Mouse (Mus musculus): Measurements from ENCODE around the gene Sigmar1. TPM values are rescaled to one million over a fixed set of nuclear protein-coding genes. Genes with fewer than 3 reads are reported as not detected.
A peak's percentile ranks its signal among the peaks of the same experiment; 100 is the strongest.
"Not testable (repeated sequence)": the region's sequence is repeated elsewhere in the genome, so short reads cannot be mapped to it uniquely, and the experiment has no call there.

The Sigmar1 gene
- polyA plus RNA-seq, 1 experiment from 2014 or later = 94.6 TPM

DNA sequence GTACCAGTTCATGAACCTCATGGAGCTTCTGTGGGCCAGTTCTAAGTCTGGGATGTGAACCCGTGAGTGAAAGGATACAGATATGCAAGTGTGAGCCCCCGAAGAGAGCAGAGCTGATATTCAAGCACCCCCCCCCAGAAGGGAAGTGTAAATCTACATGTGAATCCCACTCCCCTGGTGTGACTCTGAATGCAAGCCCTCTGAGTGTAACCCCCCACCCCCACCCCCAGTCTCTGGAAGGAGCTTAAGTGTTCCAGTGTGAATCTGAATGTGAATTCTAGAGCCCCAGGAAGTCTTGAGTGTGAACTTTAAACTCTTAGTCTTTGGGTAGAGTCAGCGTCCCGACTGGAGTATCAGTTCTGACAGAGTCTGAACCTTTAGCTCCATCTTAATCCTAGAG lies 62.4 kb downstream of the Sigmar1 start:
- not testable (repeated sequence) for H3K27me3 ChIP-seq (ENCODE audit: insufficient read depth, low read length); H3K9me3 ChIP-seq (ENCODE audit: low read depth, low read length); H3K4me3 ChIP-seq (ENCODE audit: low read depth, low read length); DNase-seq; H3K4me1 ChIP-seq (ENCODE audit: insufficient read depth); H3K27ac ChIP-seq (ENCODE audit: low read depth); ATAC-seq (ENCODE audit: insufficient read depth); H3K36me3 ChIP-seq (ENCODE audit: insufficient read depth); H3K9ac ChIP-seq
- 21% methylated on average over 4 of the region's 4 CpGs for WGBS
- H3K4me2 ChIP-seq = 0 out of 2 replicates have a peak overlapping the region, but pooled peaks have one; percentile 18

DNA sequence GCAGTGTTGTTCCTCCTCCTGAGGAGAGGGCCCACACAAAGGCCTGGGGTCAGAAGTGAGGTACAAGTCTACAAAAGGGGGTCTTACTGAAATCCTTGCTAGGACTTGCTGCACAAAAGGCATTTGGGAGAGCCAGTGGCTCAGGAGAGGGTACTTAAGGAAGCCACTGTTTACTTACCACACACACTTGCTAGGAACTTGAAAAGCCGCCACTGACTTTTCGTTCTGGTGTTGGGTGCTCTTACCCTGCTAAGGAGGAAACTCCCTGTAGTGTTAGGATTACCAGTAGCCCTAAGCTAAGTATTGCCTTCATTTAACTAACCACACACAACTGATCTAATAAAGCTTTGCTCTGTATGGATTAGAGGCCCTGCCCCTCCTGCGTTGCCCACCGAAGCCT lies 65.9 kb downstream of the Sigmar1 start:
- no CpG with 5 or more reads among the region's 4 CpGs for WGBS
- not testable (repeated sequence) for H3K4me2 ChIP-seq; H3K9ac ChIP-seq; H3K9me3 ChIP-seq (ENCODE audit: low read depth, low read length); H3K4me3 ChIP-seq (ENCODE audit: low read depth, low read length); H3K27me3 ChIP-seq (ENCODE audit: insufficient read depth, low read length); DNase-seq; H3K4me1 ChIP-seq (ENCODE audit: insufficient read depth); H3K27ac ChIP-seq (ENCODE audit: low read depth); H3K36me3 ChIP-seq (ENCODE audit: insufficient read depth)
- ATAC-seq (ENCODE audit: insufficient read depth) = peak; percentile 33; the same call in 1 of the 2 replicates

DNA sequence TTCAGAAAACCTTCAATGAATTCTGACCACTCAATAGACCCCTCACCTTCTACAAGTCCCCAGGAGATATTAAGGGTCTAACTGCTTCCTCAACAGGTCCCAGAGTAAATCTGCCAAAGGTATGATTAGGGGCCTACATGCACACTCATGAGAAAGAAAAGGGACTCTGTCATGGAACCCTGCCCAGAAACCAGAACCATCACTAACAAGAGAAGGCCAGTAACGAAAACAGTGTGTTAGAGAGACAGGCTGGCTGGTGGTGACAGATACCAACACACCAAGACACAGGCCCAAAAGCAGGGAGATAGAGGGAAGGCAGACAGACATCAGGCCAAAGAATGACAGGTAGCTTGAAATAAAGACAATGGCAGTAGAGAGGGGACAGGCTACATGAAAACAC lies 67.4 kb downstream of the Sigmar1 start:
- 44% methylated on average over 1 of the region's 1 CpGs for WGBS
- peak overlapping the region; percentile 36; the same call in 1 of the 2 replicates for H3K27ac ChIP-seq (ENCODE audit: low read depth)

More for the DNA sequence above, 67.4 kb downstream of the Sigmar1 start:
- H3K9ac ChIP-seq; H3K36me3 ChIP-seq (ENCODE audit: insufficient read depth); ATAC-seq (ENCODE audit: insufficient read depth); DNase-seq; H3K9me3 ChIP-seq (ENCODE audit: low read depth, low read length); H3K4me2 ChIP-seq; H3K4me1 ChIP-seq (ENCODE audit: insufficient read depth); H3K27me3 ChIP-seq (ENCODE audit: insufficient read depth, low read length); H3K4me3 ChIP-seq (ENCODE audit: low read depth, low read length): not testable (repeated sequence)

Other genes with a start within 250 kb of the Sigmar1 start
- 0.46 and 0.92 TPM in 2 replicates for gene 1110017D15Rik, start 238.8 kb downstream of the Sigmar1 start, polyA plus RNA-seq (2014; fragmentation: Nextera tagmentation; extraction: Ambion mirVana)
- 2.0 and 3.3 TPM in 2 replicates for gene Fam219a, start 186.6 kb downstream of the Sigmar1 start, polyA plus RNA-seq (2014; fragmentation: Nextera tagmentation; extraction: Ambion mirVana)
- 2.7 and 3.1 TPM in 2 replicates for gene Dnaic1, start 186.4 kb downstream of the Sigmar1 start, polyA plus RNA-seq (2014; fragmentation: Nextera tagmentation; extraction: Ambion mirVana)
- gene Enho, start 115.8 kb downstream of the Sigmar1 start, polyA plus RNA-seq (2014; fragmentation: Nextera tagmentation; extraction: Ambion mirVana) = 11.5 and 15.4 TPM in 2 replicates
- 8.2 and 9.6 TPM in 2 replicates for gene Cntfr, start 59.1 kb downstream of the Sigmar1 start, polyA plus RNA-seq (2014; fragmentation: Nextera tagmentation; extraction: Ambion mirVana)
- 111 and 129 TPM in 2 replicates for gene Il11ra1, start 56.2 kb downstream of the Sigmar1 start, polyA plus RNA-seq (2014; fragmentation: Nextera tagmentation; extraction: Ambion mirVana)
- gene Rpp25l, start 42.6 kb downstream of the Sigmar1 start, polyA plus RNA-seq (2014; fragmentation: Nextera tagmentation; extraction: Ambion mirVana) = 87.1 and 90.3 TPM in 2 replicates
- 103 and 106 TPM in 2 replicates for gene Dctn3, start 33.0 kb downstream of the Sigmar1 start, polyA plus RNA-seq (2014; fragmentation: Nextera tagmentation; extraction: Ambion mirVana)
- not detected in 2 replicates for gene Arid3c, start 25.0 kb downstream of the Sigmar1 start, polyA plus RNA-seq (2014; fragmentation: Nextera tagmentation; extraction: Ambion mirVana)
- gene Galt, start 929 bp downstream of the Sigmar1 start, polyA plus RNA-seq (2014; fragmentation: Nextera tagmentation; extraction: Ambion mirVana) = 25.6 and 26.9 TPM in 2 replicates
- gene Ccl27a, start 18.1 kb upstream of the Sigmar1 start, polyA plus RNA-seq (2014; fragmentation: Nextera tagmentation; extraction: Ambion mirVana) = 28.2 and 30.0 TPM in 2 replicates
- 34.1 and 34.8 TPM in 2 replicates for gene Gm21541, start 147.5 kb upstream of the Sigmar1 start, polyA plus RNA-seq (2014; fragmentation: Nextera tagmentation; extraction: Ambion mirVana)
- gene Gm20878, start 185.4 kb upstream of the Sigmar1 start, polyA plus RNA-seq (2014; fragmentation: Nextera tagmentation; extraction: Ambion mirVana) = 0.87 and 0.88 TPM in 2 replicates
- gene Fam205a4, start 209.9 kb upstream of the Sigmar1 start, polyA plus RNA-seq (2014; fragmentation: Nextera tagmentation; extraction: Ambion mirVana) = 0.11 TPM in 1 of 2 replicates, not detected in the other